Mouse (Mus musculus): ENCODE results near the gene Egln3.

GRCm38 (mm10) chr12:54216673-54217072, 13.0 kb upstream of the Egln3 start:
- TF ChIP-seq CHD2 (IDR thresholded peaks at IDR 0.05; ENCODE audit: low read depth, low read length) (no peak), ZNF384 (IDR thresholded peaks at IDR 0.05; ENCODE audit: low read depth, low read length) (no peak), MAFK (IDR thresholded peaks at IDR 0.05; ENCODE audit: insufficient read depth, low read depth, low read length) (no peak)
